Mouse (Mus musculus) lung, postnatal 0 days (tissue): Measurements from ENCODE around the gene Pakap. TPM values are rescaled to one million over a fixed set of nuclear protein-coding genes. Genes with fewer than 3 reads are reported as not detected.

Experiments
- ATAC-seq: fragments of 200-750 bp; cut with Nextera tagmentation; 2 replicates; pipeline ENCODE4 v1.8.0; 2017; ENCODE audit warnings: moderate library complexity
- DNase-seq: peaks from one replicate; pipeline ENCODE4 v3.0.0-alpha.2; 2016; ENCODE audit warnings: low spot score
- H3K27ac ChIP-seq: fragments of 300-500 bp; sonication (generic); 2 replicates; pipeline ENCODE4 v1.5.1; 2014; ENCODE audit warnings: antibody characterized with exemption, mild to moderate bottlenecking, low read length, mixed read lengths
- H3K27me3 ChIP-seq: fragments of 300-500 bp; sonication (generic); replicated peaks from 2 replicates; pipeline ENCODE4 v1.6.1; 2014; ENCODE audit warnings: low read length, mixed read lengths; ENCODE audit not compliant: insufficient read depth
- H3K36me3 ChIP-seq: fragments of 300-500 bp; sonication (generic); 2 replicates; pipeline ENCODE4 v1.6.1; 2014; ENCODE audit warnings: low read length, mixed read lengths; ENCODE audit not compliant: insufficient read depth
- H3K4me1 ChIP-seq: fragments of 300-500 bp; sonication (generic); 2 replicates; pipeline ENCODE4 v1.6.1; 2014; ENCODE audit warnings: antibody characterized with exemption, low read depth, low read length, mixed read lengths; ENCODE audit not compliant: insufficient read depth
- H3K4me2 ChIP-seq: fragments of 300-500 bp; sonication (generic); replicated peaks from 2 replicates; pipeline ENCODE4 v1.6.1; 2014; ENCODE audit warnings: low read depth, mild to moderate bottlenecking, low read length, moderate library complexity, mixed read lengths
- H3K4me3 ChIP-seq: fragments of 300-500 bp; sonication (generic); 2 replicates; pipeline ENCODE4 v1.5.1; 2014; ENCODE audit warnings: low read depth, low read length
- H3K9ac ChIP-seq: fragments of 300-500 bp; sonication (generic); replicated peaks from 2 replicates; pipeline ENCODE4 v1.6.1; 2014; ENCODE audit warnings: low read depth, mild to moderate bottlenecking
- H3K9me3 ChIP-seq: fragments of 300-500 bp; sonication (generic); 2 replicates; pipeline ENCODE4 v1.6.1; 2016; ENCODE audit warnings: low read length, mixed read lengths
- CTCF ChIP-seq: IDR thresholded peaks from 2 replicates; pipeline ENCODE4 v1.5.1; 2016; ENCODE audit warnings: antibody characterized with exemption, mild to moderate bottlenecking
- EP300 ChIP-seq: IDR thresholded peaks from 2 replicates; pipeline ENCODE4 v1.6.1; 2016; ENCODE audit warnings: antibody characterized with exemption, mild to moderate bottlenecking, control low read depth
- WGBS: fragments of 180-500 bp; shearing (Covaris S2); extraction: QIAGEN DNeasy Blood & Tissue Kit; methylation state at CpG from one replicate; pipeline ENCODE4 v1.1.7; 2014; 5-methylcytosine and 5-hydroxymethylcytosine counted together
- polyA plus RNA-seq: library from polyadenylated mRNA; unstranded; fragments of >200 nt; fragmentation: Nextera tagmentation; extraction: Ambion mirVana; gene quantifications from 2 replicates; pipeline ENCODE4 v1.2.1, GENCODE M21; 2015

Gene Pakap
- polyA plus RNA-seq, 1 experiment from 2014 or later, result 60.5 TPM

DNA sequence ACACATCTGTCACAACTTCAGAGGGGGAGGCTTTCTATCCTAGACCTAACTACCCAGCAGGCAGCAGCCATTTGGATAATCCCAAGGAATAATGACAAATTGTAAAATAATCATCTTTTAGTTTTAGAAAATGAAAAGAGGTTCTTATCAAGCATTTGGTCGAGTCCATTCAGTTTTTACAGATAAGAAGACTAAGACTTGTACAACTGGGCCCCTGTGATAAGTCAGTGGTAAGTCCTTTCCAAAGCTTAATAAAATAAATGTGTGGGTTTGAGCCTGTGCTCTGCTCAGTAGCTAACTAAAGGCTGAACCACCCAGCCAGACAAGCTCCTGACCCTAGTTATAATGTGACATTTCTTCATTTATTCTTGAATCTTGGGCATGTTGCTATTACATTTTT, 231.3 kb downstream of the Pakap start:
- no peak for TF ChIP-seq CTCF
- no peak for TF ChIP-seq EP300
- no peak overlapping the region for H3K9ac ChIP-seq
- WGBS, result 32% methylated on average over 1 of the region's 1 CpGs

DNA sequence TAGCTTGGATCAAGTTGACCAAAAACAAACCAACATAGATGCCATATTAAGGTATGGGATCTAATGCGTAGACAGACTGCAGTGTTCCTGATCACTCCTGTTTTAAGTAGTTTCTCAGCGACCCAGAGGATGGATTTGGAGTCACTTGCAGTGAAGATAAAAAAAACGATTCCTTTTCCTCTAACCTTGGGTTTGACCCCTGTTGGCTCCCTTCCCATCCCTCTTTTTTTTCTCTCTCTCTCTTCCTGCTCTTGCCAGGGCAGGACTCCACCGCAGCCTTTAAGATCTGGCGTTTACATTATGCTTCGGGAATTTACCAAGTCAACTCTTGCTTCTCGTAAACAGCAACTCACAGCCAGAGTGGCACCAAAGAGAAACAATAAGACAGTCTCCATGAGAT, 233.3 kb downstream of the Pakap start:
- TF ChIP-seq EP300 (peak; percentile 43; the same call in 1 of the 2 replicates), CTCF (no peak)
- peak; percentile 25; the same call in 1 of the 2 replicates for ATAC-seq
- Histone ChIP-seq H3K4me2 (no peak overlapping the region), H3K4me3 (no peak overlapping the region), H3K9me3 (no peaks in the 10 kb centered on the region), H3K36me3 (no peaks in the 10 kb centered on the region), H3K9ac (no peak overlapping the region), H3K27me3 (no peaks in the 10 kb centered on the region), H3K4me1 (peaks cover 5% of the 10 kb centered on the region; the same call in 1 of the 2 replicates), H3K27ac (no peak overlapping the region)
- WGBS, result 30% methylated on average over 7 of the region's 7 CpGs
- DNase-seq, result peak; percentile 30

More for the DNA sequence above, 231.3 kb downstream of the Pakap start:
- DNase-seq, result no peak
- Histone ChIP-seq H3K4me1 (peaks cover 10% of the 10 kb centered on the region; the same call in 1 of the 2 replicates), H3K36me3 (no peaks in the 10 kb centered on the region), H3K27ac (no peak overlapping the region), H3K27me3 (no peaks in the 10 kb centered on the region), H3K4me3 (no peak overlapping the region), H3K9me3 (no peaks in the 10 kb centered on the region), H3K4me2 (no peak overlapping the region)
- no peak for ATAC-seq

DNA sequence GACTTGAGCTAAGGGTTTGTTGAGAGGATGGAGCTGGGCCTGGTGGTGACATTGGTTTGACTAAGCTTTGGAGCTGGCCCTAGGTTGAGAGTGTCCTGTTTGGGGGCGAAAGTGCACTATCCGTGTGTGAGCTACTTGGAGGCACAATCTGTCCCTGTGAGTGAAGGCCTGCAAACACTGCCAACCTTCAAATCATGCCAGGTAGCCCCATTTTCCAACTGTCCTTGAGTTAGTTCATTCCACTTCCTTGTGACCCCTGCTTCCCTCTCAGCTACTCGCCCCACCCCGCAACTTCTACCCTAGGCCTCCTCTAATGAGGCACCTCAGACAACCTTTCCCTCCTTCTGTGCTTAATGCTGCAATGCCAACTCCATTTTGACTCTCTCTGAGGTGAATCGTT, 234.0 kb downstream of the Pakap start:
- no peaks in the 10 kb centered on the region for H3K36me3 ChIP-seq
- H3K27ac ChIP-seq, result no peak overlapping the region
- WGBS, result 88% methylated on average over 5 of the region's 5 CpGs
- TF ChIP-seq CTCF, result no peak
- no peaks in the 10 kb centered on the region for H3K27me3 ChIP-seq
- H3K4me2 ChIP-seq, result no peak overlapping the region
- peaks cover 5% of the 10 kb centered on the region; the same call in 1 of the 2 replicates for H3K4me1 ChIP-seq
- H3K9me3 ChIP-seq, result no peaks in the 10 kb centered on the region
- DNase-seq (no peak), ATAC-seq (no peak)
- H3K4me3 ChIP-seq, result no peak overlapping the region
- no peak overlapping the region for H3K9ac ChIP-seq

DNA sequence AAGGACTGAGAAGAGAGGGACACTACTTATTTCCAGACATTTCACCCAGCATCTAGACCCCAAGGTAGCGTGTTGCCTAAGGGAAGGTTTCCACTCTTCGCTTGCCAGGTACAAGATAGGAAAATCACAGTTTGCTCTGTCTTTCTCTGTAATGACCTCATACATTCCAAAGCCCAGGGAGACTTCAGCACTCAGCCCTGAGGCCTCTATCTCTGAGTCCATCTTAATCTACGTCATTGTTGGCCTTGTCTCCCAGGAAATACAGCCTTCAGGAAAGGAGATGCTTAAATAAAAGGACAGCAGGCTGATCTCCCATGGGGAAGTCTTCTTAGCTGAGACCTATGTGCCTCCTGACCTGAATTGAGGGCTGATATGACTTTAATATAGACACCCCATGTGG, 234.4 kb downstream of the Pakap start:
- H3K27me3 ChIP-seq, result no peaks in the 10 kb centered on the region
- DNase-seq (no peak), ATAC-seq (no peak)
- H3K9me3 ChIP-seq, result no peaks in the 10 kb centered on the region
- TF ChIP-seq CTCF, result no peak
- TF ChIP-seq EP300, result no peak
- no peak overlapping the region for H3K4me3 ChIP-seq
- no peaks in the 10 kb centered on the region for H3K36me3 ChIP-seq
- 85% methylated on average over 3 of the region's 3 CpGs for WGBS
- H3K4me2 ChIP-seq, result no peak overlapping the region
- H3K27ac ChIP-seq, result no peak overlapping the region
- peaks cover 5% of the 10 kb centered on the region; the same call in 1 of the 2 replicates for H3K4me1 ChIP-seq
- no peak overlapping the region for H3K9ac ChIP-seq

DNA sequence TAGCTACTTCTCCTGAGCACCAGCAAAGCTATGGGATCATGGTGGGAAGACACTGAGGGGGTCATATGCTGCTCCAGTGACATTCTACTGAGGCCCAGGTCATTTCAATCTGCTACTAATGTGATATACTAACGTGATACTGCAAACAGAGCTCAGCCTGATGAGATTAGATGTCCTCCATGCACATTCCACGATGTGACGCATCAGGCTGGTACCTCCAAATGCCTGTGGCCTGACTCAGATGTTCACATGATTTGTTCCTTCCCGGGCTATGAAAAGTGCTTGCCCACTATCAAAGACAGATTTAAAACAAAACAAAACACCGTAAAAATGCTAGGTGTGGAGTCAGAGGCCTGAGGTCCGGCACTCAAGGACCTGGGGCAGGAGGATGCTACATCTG, 236.9 kb downstream of the Pakap start:
- Histone ChIP-seq H3K4me3 (no peak overlapping the region), H3K9me3 (no peaks in the 10 kb centered on the region), H3K27ac (no peak overlapping the region), H3K9ac (no peak overlapping the region), H3K4me2 (no peak overlapping the region), H3K27me3 (no peaks in the 10 kb centered on the region), H3K36me3 (no peaks in the 10 kb centered on the region), H3K4me1 (no peaks in the 10 kb centered on the region)
- 0 out of 2 replicates have a peak, but pooled peaks have one; percentile 21 for ATAC-seq
- no peak for TF ChIP-seq CTCF
- TF ChIP-seq EP300, result peak; percentile 50; the same call in 1 of the 2 replicates
- no peak for DNase-seq
- WGBS, result 61% methylated on average over 6 of the region's 6 CpGs

DNA sequence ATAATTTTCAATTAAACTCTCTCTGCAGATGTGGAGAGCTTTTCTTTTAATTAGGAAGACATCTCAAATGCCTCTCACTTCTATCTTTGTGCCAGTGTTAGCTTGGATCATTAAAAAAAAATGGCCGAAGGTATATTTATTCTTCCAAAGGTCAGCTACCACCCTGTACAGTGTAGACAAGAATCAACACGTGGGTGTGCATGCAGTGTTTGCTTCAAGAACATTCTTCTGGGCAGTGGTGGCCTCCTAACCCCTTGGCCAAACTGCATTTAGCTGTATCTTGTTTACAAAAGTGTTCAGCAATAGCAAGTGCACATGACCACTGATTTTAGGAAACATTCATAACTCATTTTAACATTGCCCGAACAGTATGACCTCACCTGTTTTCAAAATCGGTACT, 241.5 kb downstream of the Pakap start:
- WGBS, result 65% methylated on average over 4 of the region's 4 CpGs
- Histone ChIP-seq H3K27ac (no peak overlapping the region), H3K9ac (no peak overlapping the region), H3K36me3 (no peaks in the 10 kb centered on the region), H3K27me3 (no peaks in the 10 kb centered on the region), H3K9me3 (no peaks in the 10 kb centered on the region), H3K4me3 (no peak overlapping the region), H3K4me2 (no peak overlapping the region), H3K4me1 (no peaks in the 10 kb centered on the region; the same call in 1 of the 2 replicates)
- TF ChIP-seq CTCF, result no peak
- TF ChIP-seq EP300, result no peak
- ATAC-seq, result no peak
- no peak for DNase-seq

DNA sequence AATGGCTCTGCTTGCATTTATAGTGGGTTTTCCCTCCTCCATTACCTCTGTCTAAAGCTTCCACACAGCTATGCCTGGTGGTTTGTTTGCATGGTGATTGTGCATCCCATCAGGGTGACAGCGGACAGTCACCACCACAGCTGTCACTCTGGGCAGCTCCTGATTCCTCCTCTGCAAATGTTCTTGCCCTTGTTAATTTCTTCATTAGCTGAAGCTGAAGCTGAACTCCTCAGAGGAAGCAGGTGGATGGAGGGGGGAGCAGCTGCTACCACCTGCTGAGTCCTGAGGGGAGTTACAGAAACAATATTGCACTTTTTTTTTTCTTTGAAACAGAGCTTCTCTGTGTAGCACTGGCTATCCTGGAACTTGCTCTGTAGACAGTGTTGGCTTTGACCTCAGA, 244.1 kb downstream of the Pakap start:
- Histone ChIP-seq H3K4me3 (no peak overlapping the region), H3K4me1 (no peaks in the 10 kb centered on the region; the same call in 1 of the 2 replicates), H3K4me2 (no peak overlapping the region), H3K27me3 (no peaks in the 10 kb centered on the region), H3K27ac (0 out of 2 replicates have a peak overlapping the region, but pooled peaks have one; percentile 17), H3K9ac (no peak overlapping the region), H3K9me3 (no peaks in the 10 kb centered on the region), H3K36me3 (no peaks in the 10 kb centered on the region)
- 96% methylated on average over 1 of the region's 1 CpGs for WGBS
- ATAC-seq, result no peak
- TF ChIP-seq CTCF (no peak), EP300 (no peak)
- DNase-seq, result no peak
